Mouse (Mus musculus) erythroblast, adult 5-6 weeks (primary cell): Measurements from ENCODE around the gene Serpina1f. TPM values are rescaled to one million over a fixed set of nuclear protein-coding genes. Genes with fewer than 3 reads are reported as not detected.
"Not testable (repeated sequence)": the region's sequence is repeated elsewhere in the genome, so short reads cannot be mapped to it uniquely, and the experiment has no call there.

ENCODE experiments used
- ATAC-seq: replicated peaks from 2 replicates; pipeline ENCODE4 v1.8.0; 2016; ENCODE audit warnings: moderate number of reproducible peaks, mild to moderate bottlenecking, moderate TSS enrichment, inconsistent platforms; ENCODE audit not compliant: poor library complexity, low FRiP score, severe bottlenecking
- total RNA-seq, 2 experiments: library from RNA; stranded (forward) in 1 of 2; stranded (reverse) in 1 of 2; fragments of 150-400 nt in 1 of 2; fragments of 200-764, 138-1000 nt in 1 of 2; gene quantifications; 2 replicates each; pipeline versions ENCODE4 v1.2.3 to v1.2.4; 2015 to 2017; ENCODE audit warnings: low replicate concordance in 2 of 2

Serpina1f gene
- total RNA-seq, 2 experiments from 2014 or later: not detected

DNA sequence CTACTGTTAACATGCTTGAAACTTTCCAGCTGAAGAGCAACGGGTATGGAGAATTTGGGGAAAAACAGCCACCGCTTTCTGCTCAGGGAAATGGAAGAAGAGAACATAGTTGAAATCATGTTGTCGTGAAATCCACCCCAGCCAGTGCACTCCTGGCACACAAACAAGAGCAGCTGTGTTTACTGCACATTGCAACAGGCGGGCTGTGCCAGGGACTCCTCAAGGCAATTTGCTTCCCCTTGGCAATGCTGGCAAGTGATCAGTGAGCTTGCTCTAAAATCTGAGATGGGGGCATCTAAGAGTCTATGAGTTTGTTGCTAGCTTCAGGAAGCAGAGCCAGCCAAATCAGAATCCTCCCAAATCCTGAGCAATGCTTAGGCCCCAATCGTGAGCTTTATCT, 25.0 kb downstream of the Serpina1f start:
- ATAC-seq: no peak

DNA sequence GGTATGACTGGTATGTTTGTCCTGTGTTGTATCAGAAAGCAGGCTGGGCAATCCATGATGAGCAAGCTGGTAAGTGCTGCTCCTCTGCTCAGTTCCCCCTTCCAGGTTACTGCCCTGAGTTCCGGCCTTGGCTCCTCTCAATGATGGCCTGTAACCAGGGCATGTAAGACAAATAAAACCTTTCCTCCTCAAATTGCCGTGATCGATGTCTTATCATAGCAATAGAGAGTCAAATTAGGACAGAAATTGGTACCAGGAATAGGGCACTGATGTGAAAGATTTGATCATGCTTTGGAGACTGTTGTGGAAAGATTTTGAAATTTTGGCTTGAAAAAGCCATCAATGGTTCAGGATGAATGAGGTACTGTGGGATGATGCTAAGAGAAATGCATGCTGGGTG, 30.0 kb downstream of the Serpina1f start:
- ATAC-seq: no peak

DNA sequence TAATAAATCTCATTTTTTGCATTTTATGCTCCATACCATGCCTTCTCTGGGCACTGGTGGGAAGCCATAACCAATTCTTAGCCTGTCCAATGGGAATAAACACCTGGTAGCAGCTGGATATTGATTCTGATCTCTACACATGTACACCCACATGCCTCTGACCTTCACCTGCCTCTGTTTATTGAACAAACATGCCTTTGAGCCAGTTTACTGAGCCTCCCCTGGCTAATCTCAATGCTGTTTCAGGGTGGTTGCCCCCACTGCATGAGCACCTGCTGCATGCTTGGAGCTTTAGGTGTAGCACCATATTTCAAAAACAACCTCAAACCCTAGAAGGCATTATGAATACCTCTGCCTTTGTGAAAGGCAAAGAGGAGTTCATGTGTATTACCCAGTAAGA, 33.3 kb downstream of the Serpina1f start:
- not testable (repeated sequence) for ATAC-seq

- ATAC-seq: no peak
Observed at GRCm38 (mm10) chr12:103660076-103660475, 35.3 kb downstream of the Serpina1f start.

DNA sequence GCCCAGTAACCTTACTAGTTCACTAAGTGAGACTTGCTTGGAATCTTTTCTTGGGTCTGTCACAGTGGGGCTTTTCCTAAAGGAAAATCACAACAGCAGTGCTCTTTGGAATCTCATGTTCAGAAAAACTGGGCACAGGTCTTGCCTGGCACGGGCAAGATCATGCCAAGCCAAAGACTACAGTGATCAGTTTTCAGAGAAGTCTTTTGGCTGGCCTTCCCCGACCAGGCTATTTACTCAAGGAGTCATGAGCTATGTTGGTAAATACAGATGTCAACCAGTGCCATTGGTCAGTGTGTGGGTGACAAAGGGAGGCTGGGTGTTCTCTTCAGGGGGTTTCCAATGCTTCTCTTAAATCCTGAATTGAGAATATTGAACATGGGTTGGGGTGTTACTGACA, 36.2 kb downstream of the Serpina1f start:
- ATAC-seq: no peak

DNA sequence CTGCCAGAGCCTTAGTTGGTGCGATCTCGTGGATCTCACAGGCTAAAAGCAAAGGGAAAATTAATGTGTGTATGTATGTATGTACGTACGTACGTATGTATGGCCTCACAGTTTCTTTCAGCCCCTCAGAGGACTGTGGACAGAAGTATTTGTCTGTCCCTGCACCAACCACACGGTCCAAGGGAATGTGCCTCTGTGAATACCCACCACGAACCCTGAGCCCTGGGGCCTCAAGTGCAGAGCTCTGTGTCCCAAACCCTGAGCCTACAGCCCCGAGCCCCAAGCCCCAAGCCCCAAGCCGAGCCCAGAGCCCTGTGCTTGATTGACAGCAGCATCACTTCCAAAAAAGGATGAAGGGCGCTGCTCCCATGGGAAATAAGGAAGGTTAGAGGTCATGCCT, 37.3 kb downstream of the Serpina1f start:
- no peak for ATAC-seq

DNA sequence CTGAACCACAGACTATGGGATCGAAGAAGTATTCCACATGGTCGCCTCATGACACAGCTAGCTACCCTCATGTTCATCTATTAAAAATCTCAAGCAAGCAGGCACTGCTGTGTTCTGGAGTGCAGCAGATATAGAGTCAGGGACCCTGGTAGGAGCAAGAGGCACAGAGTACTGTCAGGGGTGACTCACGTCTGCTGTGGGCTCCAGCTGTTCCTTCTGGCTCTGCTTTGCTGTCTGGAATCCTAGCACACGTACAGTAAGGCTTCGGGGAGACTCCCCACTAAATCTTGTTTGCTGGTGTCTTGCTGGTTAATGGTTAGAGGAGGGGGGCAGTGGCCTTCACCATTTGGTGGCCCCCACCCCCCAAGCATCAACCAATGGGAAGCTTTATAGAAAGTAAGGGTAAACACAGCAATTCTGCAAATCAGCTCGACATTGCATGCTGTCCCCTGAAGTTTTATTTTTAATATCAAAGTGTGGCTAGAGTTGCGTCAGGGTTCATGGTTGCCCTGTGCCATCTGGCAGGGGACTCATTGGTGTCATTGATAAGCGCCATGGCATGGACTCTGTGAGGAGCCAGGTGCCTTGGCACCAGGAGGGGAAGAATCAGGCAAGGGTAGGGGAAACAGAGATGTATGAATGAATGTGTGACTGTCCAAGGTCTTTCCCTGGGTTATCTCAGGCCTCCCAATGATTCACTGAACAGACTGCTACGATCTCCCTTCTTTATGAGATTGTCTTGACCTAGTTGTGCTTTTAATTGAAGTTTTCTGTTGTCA, 38.3 kb downstream of the Serpina1f start, which contains the start of gene Serpina6:
Gene Serpina6, minus strand, starts transcription at position 365 of the 779 bp plus-strand sequence.
- ATAC-seq: no peak

GRCm38 (mm10) chr12:103655123-103656044, 39.9 kb downstream of the Serpina1f start:
- no peak for ATAC-seq

- ATAC-seq: no peak
Observed at GRCm38 (mm10) chr12:103653836-103654235, 41.5 kb downstream of the Serpina1f start.

- ATAC-seq: no peak
Observed at GRCm38 (mm10) chr12:103646314-103646713, 49.0 kb downstream of the Serpina1f start.

DNA sequence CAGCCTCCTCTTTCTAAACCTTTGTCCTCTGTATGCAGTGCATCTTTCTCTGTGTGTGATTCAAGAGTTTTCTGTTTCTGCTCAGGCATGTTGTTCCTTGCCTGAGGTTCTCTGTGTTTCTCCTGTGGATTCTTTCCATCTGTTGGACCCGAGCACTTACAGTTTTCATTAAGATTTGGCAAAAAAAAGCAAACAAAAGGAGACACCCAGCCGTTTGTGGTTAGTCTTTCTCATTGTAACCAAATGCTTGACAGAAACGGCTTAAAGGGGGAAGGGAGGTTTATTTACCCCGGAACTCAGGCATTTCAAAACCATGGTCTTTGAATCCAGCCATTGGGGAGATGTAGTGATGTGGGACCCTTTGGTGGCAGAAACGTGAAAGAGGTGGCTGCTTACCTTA, 50.7 kb downstream of the Serpina1f start:
- no peak for ATAC-seq

- no peak for ATAC-seq
Observed at GRCm38 (mm10) chr12:103643818-103644217, 51.5 kb downstream of the Serpina1f start.

DNA sequence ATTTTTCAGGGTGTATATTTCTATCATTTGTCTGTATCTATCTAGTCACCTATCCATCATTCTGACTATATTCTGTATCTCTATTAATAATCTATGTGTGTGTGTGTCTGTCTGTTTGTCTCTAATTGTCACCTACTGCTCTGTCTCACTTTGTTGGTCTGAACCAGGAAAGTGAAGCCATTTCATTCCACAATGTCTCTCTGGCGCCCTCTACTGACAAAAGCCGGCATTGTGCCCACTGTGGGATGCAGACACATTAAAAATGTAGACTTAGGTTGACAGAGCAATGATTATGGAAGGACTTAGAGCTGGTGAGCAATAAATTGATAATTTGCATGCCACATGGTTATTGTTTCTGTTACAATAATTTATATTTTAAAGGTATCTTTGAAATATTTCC, 52.0 kb downstream of the Serpina1f start:
- no peak for ATAC-seq

Other genes with a start within 250 kb of the Serpina1f start
- gene Ifi27l2b, start 238.3 kb downstream of the Serpina1f start, total RNA-seq (2015; ENCODE audit: low replicate concordance): not detected in 2 replicates
- not detected in 2 replicates for gene Ifi27l2b, start 238.3 kb downstream of the Serpina1f start, total RNA-seq (2017; ENCODE audit: low replicate concordance)
- not detected in 2 replicates for gene Ppp4r4, start 163.2 kb downstream of the Serpina1f start, total RNA-seq (2015; ENCODE audit: low replicate concordance)
- gene Ppp4r4, start 163.2 kb downstream of the Serpina1f start, total RNA-seq (2017; ENCODE audit: low replicate concordance): 0.42 TPM in 1 of 2 replicates, not detected in the other
- not detected in 2 replicates for gene Serpina10, start 64.1 kb downstream of the Serpina1f start, total RNA-seq (2015; ENCODE audit: low replicate concordance)
- gene Serpina10, start 64.1 kb downstream of the Serpina1f start, total RNA-seq (2017; ENCODE audit: low replicate concordance): not detected in 2 replicates
- gene Serpina6, start 38.3 kb downstream of the Serpina1f start, total RNA-seq (2015; ENCODE audit: low replicate concordance): not detected in 2 replicates
- gene Serpina6, start 38.3 kb downstream of the Serpina1f start, total RNA-seq (2017; ENCODE audit: low replicate concordance): not detected in 2 replicates
- gene Serpina16, start 19.4 kb downstream of the Serpina1f start, total RNA-seq (2015; ENCODE audit: low replicate concordance): not detected in 2 replicates
- gene Serpina16, start 19.4 kb downstream of the Serpina1f start, total RNA-seq (2017; ENCODE audit: low replicate concordance): not detected in 2 replicates
- gene Serpina1d, start 78.1 kb upstream of the Serpina1f start, total RNA-seq (2015; ENCODE audit: low replicate concordance): not detected in 2 replicates
- not detected in 2 replicates for gene Serpina1d, start 78.1 kb upstream of the Serpina1f start, total RNA-seq (2017; ENCODE audit: low replicate concordance)
- gene Serpina1b, start 134.8 kb upstream of the Serpina1f start, total RNA-seq (2015; ENCODE audit: low replicate concordance): not detected in 2 replicates
- not detected in 2 replicates for gene Serpina1b, start 134.8 kb upstream of the Serpina1f start, total RNA-seq (2017; ENCODE audit: low replicate concordance)
- not detected in 2 replicates for gene Serpina1a, start 168.0 kb upstream of the Serpina1f start, total RNA-seq (2015; ENCODE audit: low replicate concordance)
- gene Serpina1a, start 168.0 kb upstream of the Serpina1f start, total RNA-seq (2017; ENCODE audit: low replicate concordance): not detected in 2 replicates
- not detected in 2 replicates for gene Serpina1c, start 209.4 kb upstream of the Serpina1f start, total RNA-seq (2015; ENCODE audit: low replicate concordance)
- gene Serpina1c, start 209.4 kb upstream of the Serpina1f start, total RNA-seq (2017; ENCODE audit: low replicate concordance): not detected in 2 replicates